8 mouse cellular contexts compared by ENCODE assay signal in the genomic region with DNA sequence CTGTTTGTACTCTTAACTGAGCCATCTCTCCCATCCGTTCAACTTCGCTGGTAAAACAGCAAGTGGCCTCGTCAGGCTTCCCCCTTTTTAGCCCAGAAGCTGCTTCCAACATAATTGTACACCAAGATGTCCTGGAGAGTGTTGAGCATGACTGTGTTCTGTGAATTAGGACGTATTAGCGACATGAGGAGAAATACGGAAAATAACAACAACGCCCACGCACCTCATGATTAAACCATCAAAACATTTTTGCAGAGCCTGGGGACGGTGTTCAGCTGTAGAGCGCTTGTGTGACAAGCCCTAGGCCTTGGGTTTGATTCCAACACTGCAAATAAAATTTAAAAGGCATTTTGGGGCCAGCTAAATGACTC. TPM values are rescaled to one million over a fixed set of nuclear protein-coding genes. Genes with fewer than 3 reads are reported as not detected.
DNase-seq lines count a peak whose midpoint lies in the region; ATAC-seq and TF ChIP-seq lines count a peak whose summit lies in the region.

No protein-coding gene starts in this region.

- H3K4me3 ChIP-seq in lung, embryonic 14.5 days (ENCODE audit: low read depth, low read length) = peak overlapping the region; percentile 85
- peak overlapping the region; percentile 98 for H3K4me3 ChIP-seq in bone marrow macrophage, adult 2 months (ENCODE audit: insufficient read depth, low read length)
- H3K4me3 ChIP-seq in heart, embryonic 14.5 days (ENCODE audit: control insufficient read depth in 1 of 2, insufficient read depth in 1 of 2, low read depth in 1 of 2, low read length in 2 of 2) = peak overlapping the region; percentile 88 to 89
- peak overlapping the region; percentile 83 for H3K4me3 ChIP-seq in limb, embryonic 15.5 days
- H3K4me3 ChIP-seq in neural tube, embryonic 15.5 days (replicated peaks) = peak overlapping the region; percentile 54

- ATAC-seq in lung, embryonic 14.5 days (ENCODE audit: insufficient read depth) = no peak
- no peak for ATAC-seq in heart, embryonic 14.5 days (ENCODE audit: insufficient number of reproducible peaks, insufficient read depth, low FRiP score, low read depth)
- no peak for ATAC-seq in limb, embryonic 15.5 days (ENCODE audit: insufficient number of reproducible peaks, low FRiP score, low TSS enrichment, low read depth)
- peak; percentile 21; the same call in 1 of the 2 replicates for ATAC-seq in neural tube, embryonic 15.5 days (ENCODE audit: low FRiP score)
- ATAC-seq in frontal cortex, adult (ENCODE audit: low TSS enrichment) = no peak

- no peaks in the 10 kb centered on the region for H3K27me3 ChIP-seq in lung, embryonic 14.5 days (ENCODE audit: insufficient read depth, low read length)
- no peaks in the 10 kb centered on the region for H3K27me3 ChIP-seq in heart, embryonic 14.5 days (ENCODE audit: control insufficient read depth, insufficient read depth, low read length)
- no peaks in the 10 kb centered on the region for H3K27me3 ChIP-seq in limb, embryonic 15.5 days
- no peaks in the 10 kb centered on the region for H3K27me3 ChIP-seq in neural tube, embryonic 15.5 days (replicated peaks)

- H3K4me2 ChIP-seq in lung, embryonic 14.5 days = peak overlapping the region; percentile 76
- H3K4me2 ChIP-seq in heart, embryonic 14.5 days (ENCODE audit: low read length) = peak overlapping the region; percentile 84
- H3K4me2 ChIP-seq in limb, embryonic 15.5 days = peak overlapping the region; percentile 71
- H3K4me2 ChIP-seq in neural tube, embryonic 15.5 days = peak overlapping the region; percentile 73

- no peak for DNase-seq in lung, embryonic 14.5 days
- DNase-seq in lung, postnatal 14 days = no peak
- DNase-seq in cerebellum, adult 11-12 months = no peak

- no peak for TF ChIP-seq POLR2A in bone marrow macrophage, adult 2 months (IDR thresholded peaks at IDR 0.05; ENCODE audit: borderline replicate concordance, low read depth, low read length)

- H3K27ac ChIP-seq in lung, embryonic 14.5 days (ENCODE audit: low read depth) = peak overlapping the region; percentile 96
- H3K27ac ChIP-seq in bone marrow macrophage, adult 2 months (ENCODE audit: insufficient read depth, low read depth, low read length) = peak overlapping the region; percentile 1; the same call in 1 of the 2 replicates
- H3K27ac ChIP-seq in heart, embryonic 14.5 days (replicated peaks in 1 of 2; ENCODE audit: control insufficient read depth in 1 of 2, insufficient read depth in 1 of 2, low read depth in 2 of 2, low read length in 2 of 2) = peak overlapping the region; percentile 88 to 97
- peak overlapping the region; percentile 96 for H3K27ac ChIP-seq in limb, embryonic 15.5 days
- H3K27ac ChIP-seq in neural tube, embryonic 15.5 days (replicated peaks) = peak overlapping the region; percentile 95

- no peaks in the 10 kb centered on the region for H3K9me3 ChIP-seq in lung, embryonic 14.5 days (ENCODE audit: low read depth, low read length)
- no peaks in the 10 kb centered on the region for H3K9me3 ChIP-seq in heart, embryonic 14.5 days (ENCODE audit: control insufficient read depth, low read length)
- no peaks in the 10 kb centered on the region for H3K9me3 ChIP-seq in limb, embryonic 15.5 days
- H3K9me3 ChIP-seq in neural tube, embryonic 15.5 days (replicated peaks) = no peaks in the 10 kb centered on the region

- no peaks in the 10 kb centered on the region for H3K4me1 ChIP-seq in lung, embryonic 14.5 days (ENCODE audit: insufficient read depth)
- peaks cover 10% of the 10 kb centered on the region for H3K4me1 ChIP-seq in bone marrow macrophage, adult 2 months (ENCODE audit: control insufficient read depth, insufficient read depth, low read length)
- H3K4me1 ChIP-seq in heart, embryonic 14.5 days (ENCODE audit: control insufficient read depth in 2 of 2, insufficient read depth in 2 of 2, low read length in 2 of 2) = peaks cover 6 to 18% of the 10 kb centered on the region in 2 experiments; a peak in 3 of 4 replicates
- peaks cover 16% of the 10 kb centered on the region for H3K4me1 ChIP-seq in limb, embryonic 15.5 days
- H3K4me1 ChIP-seq in neural tube, embryonic 15.5 days = peaks cover 39% of the 10 kb centered on the region

- 23% methylated on average over 10 of the region's 10 CpGs for WGBS in lung, embryonic 14.5 days
- 27% methylated on average over 10 of the region's 10 CpGs for WGBS in heart, embryonic 14.5 days
- WGBS in limb, embryonic 15.5 days = 12% methylated on average over 10 of the region's 10 CpGs
- 12% methylated on average over 10 of the region's 10 CpGs for WGBS in neural tube, embryonic 15.5 days

- no peaks in the 10 kb centered on the region for H3K36me3 ChIP-seq in lung, embryonic 14.5 days (ENCODE audit: insufficient read depth)
- H3K36me3 ChIP-seq in heart, embryonic 14.5 days (ENCODE audit: control insufficient read depth, insufficient read depth, low read length) = no peaks in the 10 kb centered on the region
- H3K36me3 ChIP-seq in limb, embryonic 15.5 days = no peaks in the 10 kb centered on the region
- H3K36me3 ChIP-seq in neural tube, embryonic 15.5 days = no peaks in the 10 kb centered on the region

- H3K9ac ChIP-seq in lung, embryonic 14.5 days = peak overlapping the region; percentile 94
- H3K9ac ChIP-seq in heart, embryonic 14.5 days (ENCODE audit: low read length) = peak overlapping the region; percentile 97
- H3K9ac ChIP-seq in limb, embryonic 15.5 days = peak overlapping the region; percentile 89; the same call in 1 of the 2 replicates
- peak overlapping the region; percentile 74 for H3K9ac ChIP-seq in neural tube, embryonic 15.5 days (replicated peaks)

- no peak for TF ChIP-seq CTCF in lung, embryonic 14.5 days (IDR thresholded peaks at IDR 0.05; ENCODE audit: low read depth)
- no peak for TF ChIP-seq CTCF in bone marrow macrophage, adult 2 months (IDR thresholded peaks at IDR 0.05; ENCODE audit: low read depth, low read length)

RNA-seq across cellular contexts. Expression of gene Crtc3, which starts 0.5 kb away (rescaled TPM):
- 27.5 and 28.0 TPM in 2 replicates for polyA plus RNA-seq in lung, embryonic 14.5 days (2014; fragmentation: Nextera tagmentation; extraction: Ambion mirVana)
- polyA plus RNA-seq in bone marrow macrophage, adult 2 months (2012; ENCODE audit: insufficient read depth, insufficient read length, missing spikeins) = 14.6 and 16.7 TPM in 2 replicates
- 16.2 and 18.5 TPM in 2 replicates for polyA plus RNA-seq in heart, embryonic 14.5 days (2014; fragmentation: Nextera tagmentation; extraction: Ambion mirVana)
- 25.9 and 26.5 TPM in 2 replicates for polyA plus RNA-seq in limb, embryonic 15.5 days (2015; fragmentation: Nextera tagmentation; extraction: Ambion mirVana)
- 18.4 and 20.7 TPM in 2 replicates for polyA plus RNA-seq in neural tube, embryonic 15.5 days (2015; fragmentation: Nextera tagmentation; extraction: Ambion mirVana)

Comparison
In these comparisons a context has a peak if more than half of its experiments do, and no peak if none do; other contexts are left out.
1. H3K27ac ChIP-seq: peak in every context shown above with its lines; median percentile 96 in lung, embryonic 14.5 days; 96 in limb, embryonic 15.5 days; 95 in neural tube, embryonic 15.5 days; 92 in heart, embryonic 14.5 days; 1 in bone marrow macrophage, adult 2 months.